Mouse (Mus musculus) hindbrain, embryonic 16.5 days (tissue): ENCODE measurements around the gene Cacng8. TPM values are rescaled to one million over a fixed set of nuclear protein-coding genes. Genes with fewer than 3 reads are reported as not detected.

Source experiments
- ATAC-seq: fragments of 200-750 bp; cut with Nextera tagmentation; 2 replicates; pipeline ENCODE4 v1.8.0; 2017; ENCODE audit warnings: moderate TSS enrichment, moderate library complexity
- H3K27ac ChIP-seq: fragments of 300-500 bp; sonication (generic); 2 replicates; pipeline ENCODE4 v1.5.1; 2014; ENCODE audit warnings: low read depth, mild to moderate bottlenecking, control low read depth, low read length, moderate library complexity
- H3K27me3 ChIP-seq: fragments of 300-500 bp; sonication (generic); replicated peaks from 2 replicates; pipeline ENCODE4 v1.6.1; 2014; ENCODE audit warnings: low read length; ENCODE audit not compliant: control insufficient read depth, insufficient read depth
- H3K36me3 ChIP-seq: fragments of 300-500 bp; sonication (generic); 2 replicates; pipeline ENCODE4 v1.6.1; 2014; ENCODE audit warnings: mild to moderate bottlenecking, low read length, moderate library complexity, mixed read lengths; ENCODE audit not compliant: control insufficient read depth, insufficient read depth
- H3K4me1 ChIP-seq: fragments of 300-500 bp; sonication (generic); 2 replicates; pipeline ENCODE4 v1.6.1; 2014; ENCODE audit warnings: low read depth, low read length; ENCODE audit not compliant: control insufficient read depth, insufficient read depth
- H3K4me2 ChIP-seq: fragments of 300-500 bp; sonication (generic); 2 replicates; pipeline ENCODE4 v1.6.1; 2014; ENCODE audit warnings: mild to moderate bottlenecking, low read length, control low read depth, moderate library complexity
- H3K4me3 ChIP-seq: fragments of 300-500 bp; sonication (generic); 2 replicates; pipeline ENCODE4 v1.5.1; 2014; ENCODE audit warnings: mild to moderate bottlenecking, low read length, control low read depth, moderate library complexity
- H3K9ac ChIP-seq: fragments of 300-500 bp; sonication (generic); 2 replicates; pipeline ENCODE4 v1.6.1; 2014; ENCODE audit warnings: low read depth, mild to moderate bottlenecking, control low read depth, low read length, moderate library complexity
- H3K9me3 ChIP-seq: fragments of 300-500 bp; sonication (generic); 2 replicates; pipeline ENCODE4 v1.6.1; 2014; ENCODE audit warnings: mild to moderate bottlenecking, low read length, moderate library complexity; ENCODE audit not compliant: control insufficient read depth
- WGBS: fragments of 180-500 bp; shearing (Covaris S2); extraction: QIAGEN DNeasy Blood & Tissue Kit; methylation state at CpG from one replicate; pipeline ENCODE4 v1.1.7; 2014; 5-methylcytosine and 5-hydroxymethylcytosine counted together
- microRNA-seq: library from miRNA; unstranded; fragments of <30 nt; microRNA quantifications from one replicate; pipeline ENCODE4, GENCODE M21; 2017
- polyA plus RNA-seq: library from polyadenylated mRNA; unstranded; fragments of >200 nt; fragmentation: Nextera tagmentation; extraction: Ambion mirVana; gene quantifications from 2 replicates; pipeline ENCODE4 v1.2.1, GENCODE M21; 2015

Gene Cacng8
- polyA plus RNA-seq, 1 experiment from 2014 or later = 8.6 TPM

DNA sequence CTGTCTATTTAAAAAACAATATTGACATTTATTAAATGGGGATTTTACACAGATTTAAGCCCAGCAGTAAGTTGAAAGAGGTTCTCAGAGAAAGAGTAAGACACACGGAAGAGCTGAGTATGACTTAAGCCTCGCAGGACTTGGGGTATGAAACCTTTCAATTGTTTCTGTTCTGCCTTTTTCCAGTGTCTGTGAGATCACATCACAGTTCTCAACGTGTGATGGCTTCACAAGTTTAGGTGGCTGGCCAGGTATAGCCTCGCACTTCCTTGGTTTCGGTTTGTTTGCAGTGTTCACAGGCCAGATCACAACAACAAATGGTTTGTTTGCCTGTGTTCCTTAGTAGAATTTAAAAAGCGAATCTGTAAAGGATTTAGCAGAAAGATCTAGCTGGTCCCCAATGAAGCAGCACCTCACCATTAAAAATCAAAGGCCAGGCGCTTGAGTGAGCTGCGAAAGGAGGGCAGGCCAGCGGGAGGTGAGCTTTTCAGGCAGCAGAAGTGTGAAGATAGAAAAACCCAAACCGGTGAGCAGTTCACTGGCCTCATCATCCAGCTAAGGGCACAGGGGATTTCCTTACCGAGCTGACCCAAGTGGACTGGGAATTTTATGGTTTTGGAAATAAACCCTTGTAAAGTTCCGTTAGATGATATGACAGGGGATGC is 62.5 kb downstream of the Cacng8 start:
- H3K36me3 ChIP-seq = no peaks in the 10 kb centered on the region
- no peak overlapping the region for H3K4me3 ChIP-seq
- H3K4me1 ChIP-seq = no peaks in the 10 kb centered on the region
- H3K27me3 ChIP-seq = no peaks in the 10 kb centered on the region
- H3K4me2 ChIP-seq = no peak overlapping the region
- WGBS = 61% methylated on average over 12 of the region's 12 CpGs
- H3K27ac ChIP-seq = no peak overlapping the region
- no peak overlapping the region for H3K9ac ChIP-seq
- H3K9me3 ChIP-seq = no peaks in the 10 kb centered on the region
- no peak for ATAC-seq

DNA sequence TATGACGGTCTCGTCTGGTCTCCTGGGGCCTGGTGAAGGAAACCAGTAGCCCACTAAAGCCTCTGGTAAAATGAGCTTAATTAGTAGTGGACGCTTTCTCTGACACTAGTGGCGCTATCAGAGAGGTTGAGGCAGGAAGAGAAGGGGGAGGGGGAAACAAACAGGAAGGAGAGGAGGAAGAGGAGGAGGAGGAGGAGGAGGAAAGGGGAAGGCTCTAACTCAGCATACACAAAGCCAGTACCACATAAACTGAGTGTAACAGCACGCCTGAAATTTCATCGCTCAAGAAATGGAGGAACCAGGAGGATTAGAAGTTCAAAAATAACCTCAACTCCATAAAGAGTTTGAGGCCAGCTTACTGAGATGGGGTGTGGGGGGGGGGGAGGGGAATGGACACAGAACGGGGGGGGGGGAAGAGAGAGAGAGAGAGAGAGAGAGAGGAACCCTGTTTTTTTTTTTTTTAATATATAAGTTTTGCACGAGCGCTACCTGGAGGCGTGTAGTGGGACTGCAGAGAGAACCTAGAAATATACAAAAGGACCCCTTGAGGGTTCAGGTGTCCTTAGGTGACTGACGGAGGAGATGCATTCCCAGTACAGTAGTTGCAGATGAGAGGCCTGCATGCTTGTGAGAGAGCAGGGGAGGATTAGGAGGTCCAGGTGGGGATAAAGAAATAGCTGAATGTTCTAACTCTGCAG is 63.2 kb downstream of the Cacng8 start:
- Histone ChIP-seq H3K27ac (no peak overlapping the region), H3K4me2 (no peak overlapping the region), H3K9ac (no peak overlapping the region), H3K4me1 (no peaks in the 10 kb centered on the region), H3K9me3 (no peaks in the 10 kb centered on the region), H3K36me3 (no peaks in the 10 kb centered on the region), H3K27me3 (no peaks in the 10 kb centered on the region), H3K4me3 (no peak overlapping the region)
- no peak for ATAC-seq
- whole genome bisulfite sequencing = 55% methylated on average over 11 of the region's 11 CpGs

DNA sequence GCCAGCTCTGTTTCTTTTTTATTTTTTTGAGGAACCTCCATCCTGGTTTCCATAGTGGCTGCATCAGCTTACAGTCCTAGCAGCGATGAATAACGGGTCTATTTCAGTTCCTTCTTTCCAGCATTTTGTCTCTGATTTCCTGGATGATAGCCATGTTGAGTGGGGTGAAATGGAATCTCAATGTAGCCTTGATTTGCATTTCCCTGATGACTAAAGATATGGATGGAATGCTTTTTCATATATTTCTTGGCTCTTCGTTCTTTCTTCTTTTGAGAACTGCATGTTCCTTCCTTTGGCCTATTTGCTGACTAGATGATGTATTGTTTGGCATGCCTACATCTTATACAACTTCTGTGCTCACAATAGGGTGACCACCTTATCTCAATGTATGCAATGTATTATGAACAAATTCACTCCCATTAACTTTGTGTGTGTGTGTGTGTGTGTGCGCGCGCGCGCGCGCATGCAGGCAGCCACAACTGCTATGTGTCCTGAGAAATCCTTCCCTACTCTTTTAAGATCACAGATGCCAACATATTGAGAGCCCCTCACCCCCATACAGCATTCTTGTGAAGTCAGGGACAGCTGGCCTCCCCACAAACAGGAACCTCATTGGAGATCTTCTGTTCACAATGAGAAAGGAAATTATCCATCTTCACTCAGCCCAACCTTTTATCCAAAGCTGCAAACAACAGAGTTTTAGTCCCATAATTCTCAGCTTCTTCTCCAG is 66.8 kb downstream of the Cacng8 start:
- no peaks in the 10 kb centered on the region for H3K4me1 ChIP-seq
- no peak overlapping the region for H3K4me3 ChIP-seq
- no peaks in the 10 kb centered on the region for H3K9me3 ChIP-seq
- no peak overlapping the region for H3K4me2 ChIP-seq
- WGBS = 92% methylated on average over 10 of the region's 10 CpGs
- H3K9ac ChIP-seq = no peak overlapping the region
- ATAC-seq = no peak
- no peaks in the 10 kb centered on the region for H3K27me3 ChIP-seq
- H3K27ac ChIP-seq = no peak overlapping the region
- no peaks in the 10 kb centered on the region for H3K36me3 ChIP-seq

DNA sequence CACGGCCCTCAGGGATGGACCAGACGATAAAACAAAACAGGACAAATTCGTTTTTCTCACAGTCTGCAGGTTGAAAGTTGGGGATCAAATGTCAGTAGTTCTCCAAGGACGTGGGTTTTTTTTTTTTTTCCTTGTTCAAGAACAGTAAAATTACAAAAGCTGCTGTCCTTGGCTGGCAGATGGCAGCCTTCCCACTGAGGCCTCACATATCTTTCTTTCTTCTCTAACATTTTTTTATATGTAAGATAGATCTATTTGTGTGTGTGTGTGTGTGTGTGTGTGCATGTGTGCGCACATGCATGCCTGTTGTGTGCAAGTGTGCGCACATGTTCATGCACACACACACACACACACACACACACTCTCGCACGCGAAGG is 67.3 kb downstream of the Cacng8 start:
- H3K9ac ChIP-seq = no peak overlapping the region
- 76% methylated on average over 9 of the region's 9 CpGs for WGBS

DNA sequence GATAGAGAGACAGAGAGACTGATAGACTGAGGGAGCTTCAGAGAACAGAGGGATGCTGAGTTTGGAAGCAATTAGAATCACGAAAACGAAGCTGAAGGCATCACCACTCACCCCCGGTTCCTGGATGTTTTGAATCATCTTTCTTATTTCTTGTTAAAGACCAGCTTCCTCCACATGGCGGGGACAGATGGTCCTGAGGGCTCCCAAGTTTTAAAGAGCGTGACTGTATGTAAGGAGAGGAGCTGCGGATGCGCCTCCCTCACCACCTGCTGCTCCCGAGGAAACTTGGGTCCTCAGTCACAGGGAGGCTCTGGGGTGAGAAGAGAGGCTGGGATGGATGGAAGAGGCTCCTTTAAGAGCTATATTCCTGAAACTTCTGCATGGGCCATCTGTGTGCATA is 69.8 kb downstream of the Cacng8 start:
- 83% methylated on average over 8 of the region's 8 CpGs for WGBS
- H3K27me3 ChIP-seq = no peaks in the 10 kb centered on the region
- H3K4me3 ChIP-seq = no peak overlapping the region
- no peaks in the 10 kb centered on the region for H3K4me1 ChIP-seq
- no peak overlapping the region for H3K9ac ChIP-seq
- no peak overlapping the region for H3K4me2 ChIP-seq
- ATAC-seq = no peak
- no peaks in the 10 kb centered on the region for H3K36me3 ChIP-seq
- H3K9me3 ChIP-seq = no peaks in the 10 kb centered on the region
- no peak overlapping the region for H3K27ac ChIP-seq

More for the DNA sequence above, 67.3 kb downstream of the Cacng8 start:
- Histone ChIP-seq H3K4me1 (no peaks in the 10 kb centered on the region), H3K27me3 (no peaks in the 10 kb centered on the region), H3K27ac (no peak overlapping the region), H3K4me2 (no peak overlapping the region), H3K4me3 (no peak overlapping the region), H3K9me3 (no peaks in the 10 kb centered on the region), H3K36me3 (no peaks in the 10 kb centered on the region)
- no peak for ATAC-seq

DNA sequence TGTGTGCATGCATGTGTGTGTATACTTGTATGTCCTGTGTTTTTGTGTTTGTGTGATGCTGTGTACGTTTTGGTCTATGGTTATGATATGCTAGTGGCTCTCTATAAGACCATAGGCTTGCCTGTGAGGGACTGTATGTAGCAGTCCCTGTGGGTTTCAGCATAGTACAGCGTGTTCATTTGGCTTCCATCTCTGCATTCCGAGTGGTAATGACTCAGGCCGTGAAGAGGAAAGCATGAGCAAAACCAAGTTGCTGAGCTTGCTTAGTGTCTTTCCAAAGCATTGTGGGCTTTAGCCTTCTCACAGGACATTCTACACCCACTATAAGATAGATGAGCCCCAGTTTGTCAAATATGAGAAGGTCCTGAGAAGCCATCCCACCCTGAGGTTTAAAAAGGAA is 72.8 kb downstream of the Cacng8 start:
- Histone ChIP-seq H3K27me3 (no peaks in the 10 kb centered on the region), H3K27ac (no peak overlapping the region), H3K36me3 (no peaks in the 10 kb centered on the region), H3K4me1 (no peaks in the 10 kb centered on the region), H3K4me2 (no peak overlapping the region), H3K9me3 (no peaks in the 10 kb centered on the region), H3K4me3 (no peak overlapping the region), H3K9ac (no peak overlapping the region)
- ATAC-seq = no peak
- 83% methylated on average over 4 of the region's 4 CpGs for WGBS

Small RNAs within 50 kb of the gene (microRNA-seq; reads per million reads assigned to microRNA genes)
- 32.1 reads per million, percentile 36 among the genes with 10 or more reads in this experiment for gene Gm23450

Other genes with a start within 250 kb of the Cacng8 start
- not detected in 2 replicates for gene AU018091, start 221.5 kb upstream of the Cacng8 start, polyA plus RNA-seq
- gene Nlrp12, start 140.9 kb upstream of the Cacng8 start, polyA plus RNA-seq = 0.05 and 0.06 TPM in 2 replicates
- 36.9 and 51.0 TPM in 2 replicates for gene Myadm, start 101.6 kb upstream of the Cacng8 start, polyA plus RNA-seq
- gene Prkcg, start 101.5 kb upstream of the Cacng8 start, polyA plus RNA-seq = 2.0 and 2.3 TPM in 2 replicates
- 2.6 and 2.9 TPM in 2 replicates for gene Cacng7, start 57.7 kb upstream of the Cacng8 start, polyA plus RNA-seq
- 0.62 TPM in 1 of 2 replicates, not detected in the other for gene Cacng6, start 33.5 kb downstream of the Cacng8 start, polyA plus RNA-seq
- not detected in 2 replicates for gene Tarm1, start 111.9 kb downstream of the Cacng8 start, polyA plus RNA-seq
- gene Oscar, start 225.5 kb downstream of the Cacng8 start, polyA plus RNA-seq = 0.64 and 0.73 TPM in 2 replicates
- 461 and 526 TPM in 2 replicates for gene Ndufa3, start 226.7 kb downstream of the Cacng8 start, polyA plus RNA-seq
- 36.3 and 39.6 TPM in 2 replicates for gene Tfpt, start 239.2 kb downstream of the Cacng8 start, polyA plus RNA-seq
- 84.2 and 88.8 TPM in 2 replicates for gene Prpf31, start 239.3 kb downstream of the Cacng8 start, polyA plus RNA-seq